Mouse (Mus musculus) neural tube, embryonic 11.5 days (tissue): ENCODE measurements around the gene Rnh1. TPM values are rescaled to one million over a fixed set of nuclear protein-coding genes. Genes with fewer than 3 reads are reported as not detected.

Experiments used
- ATAC-seq: fragments of 200-750 bp; cut with Nextera tagmentation; 2 replicates; pipeline ENCODE4 v1.8.0; 2017; ENCODE audit warnings: moderate number of reproducible peaks, mild to moderate bottlenecking, moderate TSS enrichment, moderate library complexity; ENCODE audit not compliant: insufficient read depth, low FRiP score, low TSS enrichment
- DNase-seq: peaks from one replicate; pipeline ENCODE4 v3.0.0-alpha.2; 2015; ENCODE audit warnings: low spot score
- H3K27ac ChIP-seq: fragments of 300-500 bp; sonication (generic); 2 replicates; pipeline ENCODE4 v1.5.1; 2014; ENCODE audit warnings: low read depth, mild to moderate bottlenecking, low read length
- H3K27me3 ChIP-seq: fragments of 300-500 bp; sonication (generic); 2 replicates; pipeline ENCODE4 v1.6.1; 2014; ENCODE audit warnings: mild to moderate bottlenecking, low read length, mixed read lengths; ENCODE audit not compliant: control insufficient read depth, insufficient read depth
- H3K36me3 ChIP-seq: fragments of 300-500 bp; sonication (generic); 2 replicates; pipeline ENCODE4 v1.6.1; 2014; ENCODE audit warnings: mild to moderate bottlenecking, low read length, moderate library complexity, mixed read lengths; ENCODE audit not compliant: control insufficient read depth, insufficient read depth
- H3K4me1 ChIP-seq: fragments of 300-500 bp; sonication (generic); 2 replicates; pipeline ENCODE4 v1.6.1; 2014; ENCODE audit warnings: low read length, mixed read lengths; ENCODE audit not compliant: control insufficient read depth, insufficient read depth
- H3K4me2 ChIP-seq: fragments of 300-500 bp; sonication (generic); 2 replicates; pipeline ENCODE4 v1.6.1; 2014; ENCODE audit warnings: low read depth, mild to moderate bottlenecking, moderate library complexity
- H3K4me3 ChIP-seq: fragments of 300-500 bp; sonication (generic); 2 replicates; pipeline ENCODE4 v1.5.1; 2014; ENCODE audit warnings: low read depth, low read length
- H3K9ac ChIP-seq: fragments of 300-500 bp; sonication (generic); 2 replicates; pipeline ENCODE4 v1.6.1; 2014; ENCODE audit warnings: mild to moderate bottlenecking, low read length
- H3K9me3 ChIP-seq: fragments of 300-500 bp; sonication (generic); 2 replicates; pipeline ENCODE4 v1.6.1; 2016; ENCODE audit warnings: low read length; ENCODE audit not compliant: control insufficient read depth
- WGBS: fragments of 180-500 bp; shearing (Covaris S2); extraction: QIAGEN DNeasy Blood & Tissue Kit; methylation state at CpG from one replicate; pipeline ENCODE4 v1.1.7; 2014; 5-methylcytosine and 5-hydroxymethylcytosine counted together
- polyA plus RNA-seq: library from polyadenylated mRNA; unstranded; fragments of >200 nt; fragmentation: Nextera tagmentation; extraction: Ambion mirVana; gene quantifications from 2 replicates; pipeline ENCODE4 v1.2.1, GENCODE M21; 2014

The Rnh1 gene
- polyA plus RNA-seq, 1 experiment from 2014 or later: 69.7 TPM

DNA sequence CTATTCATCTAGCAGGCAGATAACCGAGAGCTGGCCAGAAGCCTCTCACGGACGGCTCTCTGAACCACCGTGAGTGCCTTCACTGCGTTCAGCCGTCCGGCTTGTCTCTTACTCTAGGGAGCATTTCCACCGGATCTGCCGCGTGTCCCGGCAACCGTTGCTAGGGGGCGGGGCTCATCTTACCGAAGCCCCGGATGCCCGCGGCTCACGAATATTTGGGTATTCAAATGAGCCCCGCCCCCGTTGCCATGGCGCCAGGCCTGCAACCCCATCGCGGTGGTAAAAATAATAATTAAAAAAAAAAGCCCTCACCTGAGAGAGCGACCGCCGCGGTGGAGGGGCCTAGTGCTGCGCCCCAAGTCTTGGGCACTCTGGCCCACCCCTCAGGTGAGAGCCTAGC lies 22.2 kb upstream of the Rnh1 start:
- peak; percentile 53; the same call in 1 of the 2 replicates for ATAC-seq
- Histone ChIP-seq H3K9me3 (no peaks in the 10 kb centered on the region), H3K4me1 (peaks cover 12% of the 10 kb centered on the region), H3K27ac (0 out of 2 replicates have a peak overlapping the region, but pooled peaks have one; percentile 56), H3K36me3 (peaks cover 5% of the 10 kb centered on the region; the same call in 1 of the 2 replicates), H3K27me3 (no peaks in the 10 kb centered on the region), H3K4me3 (peak overlapping the region; percentile 94), H3K9ac (peak overlapping the region; percentile 57), H3K4me2 (peak overlapping the region; percentile 98)
- under 1% methylated on average over 28 of the region's 28 CpGs for WGBS
- DNase-seq: peak; percentile 95

DNA sequence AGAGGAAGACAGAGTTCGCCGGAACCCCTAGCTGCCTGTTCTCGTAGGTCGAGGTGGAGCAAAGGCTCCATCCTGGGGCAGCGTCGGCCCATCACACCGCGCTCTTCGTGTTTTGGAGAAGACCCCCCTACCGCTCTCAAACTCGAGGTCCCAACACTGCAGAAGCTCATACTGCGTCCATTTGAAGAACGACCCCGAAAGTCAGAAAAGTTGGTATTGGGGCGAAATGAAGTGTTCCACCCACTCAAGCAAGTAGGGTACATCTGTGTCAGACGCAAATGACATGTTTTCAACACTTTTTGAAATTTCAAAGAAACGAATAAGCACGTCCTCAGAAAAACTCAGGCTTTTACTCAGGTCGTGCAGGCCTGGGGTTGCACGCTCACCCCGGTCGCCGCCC lies 21.8 kb upstream of the Rnh1 start:
- under 1% methylated on average over 23 of the region's 23 CpGs for WGBS
- no peak for ATAC-seq

DNA sequence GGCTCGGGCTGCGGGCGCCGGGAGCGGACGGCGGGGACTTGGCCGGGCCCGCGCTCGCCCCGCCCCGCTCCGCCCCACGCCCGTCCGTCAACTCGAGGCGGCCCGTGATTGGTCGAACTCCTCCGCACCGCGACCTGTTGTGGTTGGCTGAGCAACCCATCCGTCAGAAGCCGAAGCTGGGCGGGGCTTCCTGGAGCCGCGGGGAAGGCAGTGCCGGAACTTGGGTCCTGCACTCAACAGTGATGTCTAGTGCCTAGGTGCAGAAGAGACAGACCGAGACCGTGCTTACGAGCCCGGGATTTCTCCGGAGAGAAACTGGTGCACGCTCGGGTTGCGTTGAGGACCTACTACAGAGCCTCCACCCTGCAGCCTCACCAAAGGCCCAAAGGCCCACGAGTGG lies 21.3 kb upstream of the Rnh1 start, which contains the start of the genes Hras and Lrrc56:
TSS of gene Hras (minus strand) at position 58 of the 400 bp plus-strand sequence.
TSS of gene Lrrc56 (plus strand) at position 210 of the 400 bp plus-strand sequence.
- peak within 1 kb of the TSS; percentile 64 for H3K27ac ChIP-seq
- H3K4me2 ChIP-seq: peak within 1 kb of the TSS; percentile 98
- peaks cover 5% of the 10 kb centered on the region for H3K36me3 ChIP-seq
- ATAC-seq: peak; percentile 95
- peak; percentile 99 for DNase-seq
- under 1% methylated on average over 38 of the region's 39 CpGs for WGBS
- peak within 1 kb of the TSS; percentile 94 for H3K9ac ChIP-seq
- no peaks in the 10 kb centered on the region for H3K9me3 ChIP-seq
- H3K27me3 ChIP-seq: no peaks in the 10 kb centered on the region
- H3K4me1 ChIP-seq: peaks cover 12% of the 10 kb centered on the region
- H3K4me3 ChIP-seq: peak within 1 kb of the TSS; percentile 94

More for the DNA sequence above, 21.8 kb upstream of the Rnh1 start:
- H3K9me3 ChIP-seq: no peaks in the 10 kb centered on the region
- H3K27me3 ChIP-seq: no peaks in the 10 kb centered on the region
- H3K4me3 ChIP-seq: peak overlapping the region; percentile 94
- H3K27ac ChIP-seq: peak overlapping the region; percentile 56; the same call in 1 of the 2 replicates
- H3K4me2 ChIP-seq: peak overlapping the region; percentile 98
- peak overlapping the region; percentile 45 for H3K9ac ChIP-seq
- peak; percentile 19 for DNase-seq
- H3K4me1 ChIP-seq: peaks cover 12% of the 10 kb centered on the region
- H3K36me3 ChIP-seq: peaks cover 5% of the 10 kb centered on the region

DNA sequence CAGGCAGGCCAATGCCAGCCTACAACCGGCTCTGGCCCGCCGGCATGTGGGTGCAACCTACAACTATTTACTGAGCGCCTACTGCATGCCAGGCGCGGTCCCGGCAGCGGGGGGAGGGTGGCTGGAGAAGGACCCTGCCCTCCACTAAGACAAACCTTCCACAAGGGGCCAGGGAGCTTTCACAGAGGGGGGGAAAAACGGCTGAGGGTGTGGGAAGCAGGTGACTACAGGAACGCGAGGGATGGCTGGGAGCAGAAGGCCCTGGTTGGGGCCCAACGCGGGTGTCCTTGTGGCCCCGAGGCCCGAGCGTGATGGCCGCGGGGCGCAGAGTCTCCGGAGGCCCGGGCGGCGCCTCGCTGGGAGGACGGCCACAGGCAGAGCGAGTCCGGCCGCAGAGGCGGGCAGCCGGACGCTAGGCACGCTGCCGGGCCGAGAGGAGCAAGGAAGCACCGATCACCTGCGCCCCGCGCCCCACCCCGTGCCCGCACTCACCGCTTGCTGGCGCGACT lies 20.7 kb upstream of the Rnh1 start:
- WGBS: under 1% methylated on average over 43 of the region's 43 CpGs
- no peak for ATAC-seq
- Histone ChIP-seq H3K27ac (peak overlapping the region; percentile 64), H3K9me3 (no peaks in the 10 kb centered on the region), H3K4me2 (peak overlapping the region; percentile 98), H3K27me3 (no peaks in the 10 kb centered on the region), H3K36me3 (peaks cover 5% of the 10 kb centered on the region), H3K4me1 (peaks cover 12% of the 10 kb centered on the region), H3K9ac (peak overlapping the region; percentile 94), H3K4me3 (peak overlapping the region; percentile 94)
- no peak for DNase-seq

DNA sequence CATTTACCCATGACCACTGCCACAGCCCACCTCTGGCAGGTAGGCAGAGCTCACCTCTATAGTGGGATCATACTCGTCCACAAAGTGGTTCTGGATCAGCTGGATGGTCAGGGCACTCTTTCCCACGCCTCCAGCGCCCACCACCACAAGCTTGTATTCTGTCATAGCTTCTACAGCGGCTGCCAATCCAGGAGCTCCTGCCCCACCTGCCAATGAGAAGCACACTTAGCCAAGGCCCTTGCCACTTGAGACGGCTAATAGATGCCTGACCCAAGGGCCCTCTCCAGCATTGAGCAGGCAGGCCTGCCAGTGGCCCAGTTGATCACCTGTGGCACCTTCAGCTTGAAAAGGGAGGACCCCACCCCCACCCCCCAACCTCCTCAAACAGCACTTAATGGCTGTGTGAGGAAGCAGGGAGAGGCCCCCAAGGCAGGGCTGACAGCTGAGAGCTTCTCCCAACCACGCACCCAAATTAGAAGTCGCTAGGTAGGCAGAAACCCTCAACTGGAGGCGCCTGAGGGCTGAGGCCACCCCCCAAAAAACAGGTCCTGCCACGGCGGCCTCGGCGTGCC lies 20.2 kb upstream of the Rnh1 start:
- H3K4me2 ChIP-seq: peak overlapping the region; percentile 98
- H3K9me3 ChIP-seq: no peaks in the 10 kb centered on the region
- peaks cover 12% of the 10 kb centered on the region for H3K4me1 ChIP-seq
- WGBS: 25% methylated on average over 12 of the region's 12 CpGs
- no peak for ATAC-seq
- H3K4me3 ChIP-seq: peak overlapping the region; percentile 94
- no peaks in the 10 kb centered on the region for H3K27me3 ChIP-seq
- peak; percentile 19 for DNase-seq
- H3K9ac ChIP-seq: peak overlapping the region; percentile 94
- peaks cover 5% of the 10 kb centered on the region for H3K36me3 ChIP-seq
- peak overlapping the region; percentile 64; the same call in 1 of the 2 replicates for H3K27ac ChIP-seq

- DNase-seq (no peak), ATAC-seq (no peak)
- no peak overlapping the region for H3K4me3 ChIP-seq
- peaks cover 5% of the 10 kb centered on the region for H3K36me3 ChIP-seq
- H3K4me1 ChIP-seq: peaks cover 12% of the 10 kb centered on the region
- peak overlapping the region; percentile 98; the same call in 1 of the 2 replicates for H3K4me2 ChIP-seq
- H3K27ac ChIP-seq: no peak overlapping the region
- no peak overlapping the region for H3K9ac ChIP-seq
- no peaks in the 10 kb centered on the region for H3K27me3 ChIP-seq
- H3K9me3 ChIP-seq: no peaks in the 10 kb centered on the region
- WGBS: 92% methylated on average over 24 of the region's 24 CpGs
These were observed 19.4 kb upstream of the Rnh1 start for GRCm38 (mm10) chr7:141191796-141192685.

DNA sequence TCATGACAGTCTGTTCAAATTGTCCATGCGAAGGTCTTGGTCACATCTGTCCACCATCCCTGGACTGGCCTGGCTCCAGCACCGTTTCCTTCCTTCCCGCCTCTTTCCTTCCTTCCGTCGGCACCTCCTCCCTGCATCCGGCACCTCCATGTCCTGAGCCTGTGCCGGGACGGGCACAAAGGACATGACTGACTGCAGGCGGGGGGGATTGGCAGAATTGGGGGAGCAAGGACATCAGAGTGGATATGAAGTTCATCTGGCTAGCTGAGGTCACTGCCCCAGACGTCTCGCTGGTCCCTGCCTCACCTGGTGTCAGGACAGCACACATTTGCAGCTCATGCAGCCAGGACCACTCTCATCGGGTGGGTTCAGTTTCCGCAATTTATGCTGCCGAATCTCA lies 18.4 kb upstream of the Rnh1 start:
- Histone ChIP-seq H3K9ac (no peak overlapping the region), H3K27me3 (no peaks in the 10 kb centered on the region), H3K27ac (no peak overlapping the region), H3K4me1 (peaks cover 12% of the 10 kb centered on the region), H3K9me3 (no peaks in the 10 kb centered on the region), H3K4me3 (no peak overlapping the region), H3K36me3 (peaks cover 5% of the 10 kb centered on the region), H3K4me2 (no peak overlapping the region)
- ATAC-seq: no peak
- WGBS: 92% methylated on average over 14 of the region's 14 CpGs
- no peak for DNase-seq

- 94% methylated on average over 3 of the region's 3 CpGs for WGBS
- Histone ChIP-seq H3K4me2 (no peak overlapping the region), H3K36me3 (peaks cover 5% of the 10 kb centered on the region), H3K9ac (no peak overlapping the region), H3K4me3 (no peak overlapping the region), H3K27ac (no peak overlapping the region), H3K4me1 (peaks cover 11% of the 10 kb centered on the region), H3K27me3 (no peaks in the 10 kb centered on the region), H3K9me3 (no peaks in the 10 kb centered on the region)
- ATAC-seq (no peak), DNase-seq (no peak)
These were observed 17.6 kb upstream of the Rnh1 start for GRCm38 (mm10) chr7:141190220-141190619.
